Mouse (Mus musculus) heart, postnatal 0 days (tissue): ENCODE results near the gene Ccdc32.

Experiments used
- CTCF ChIP-seq: IDR thresholded peaks from 2 replicates; pipeline ENCODE4 v1.5.1; 2016; ENCODE audit warnings: antibody characterized with exemption, control low read depth, low read depth
- EP300 ChIP-seq: IDR thresholded peaks from 2 replicates; pipeline ENCODE4 v1.6.1; 2016; ENCODE audit warnings: antibody characterized with exemption, low read depth

GRCm38 (mm10) chr2:119019538-119019937 lies 9.7 kb downstream of the Ccdc32 start:
- TF ChIP-seq CTCF (no peak), EP300 (no peak)
